Mouse (Mus musculus): Measurements from ENCODE around the gene Ambn. TPM values are rescaled to one million over a fixed set of nuclear protein-coding genes. Genes with fewer than 3 reads are reported as not detected.
"Not testable (repeated sequence)": the region's sequence is repeated elsewhere in the genome, so short reads cannot be mapped to it uniquely, and the experiment has no call there.

The Ambn gene
- not detected in 2 replicates for polyA plus RNA-seq (2014; fragmentation: Nextera tagmentation; extraction: Ambion mirVana)

- H3K4me2 ChIP-seq, result no peak within 1 kb of the TSS
- H3K9me3 ChIP-seq (replicated peaks; ENCODE audit: control insufficient read depth, low read length), result no peaks in the 10 kb centered on the region
- no peaks in the 10 kb centered on the region for H3K27me3 ChIP-seq (ENCODE audit: control insufficient read depth, insufficient read depth, low read length)
- H3K4me3 ChIP-seq (ENCODE audit: low read depth, low read length), result no peak within 1 kb of the TSS
- H3K4me1 ChIP-seq (ENCODE audit: control insufficient read depth, insufficient read depth, low read length), result no peaks in the 10 kb centered on the region
- H3K36me3 ChIP-seq (ENCODE audit: control insufficient read depth, insufficient read depth, low read length), result no peaks in the 10 kb centered on the region
- no peak within 1 kb of the TSS for H3K9ac ChIP-seq (ENCODE audit: low read depth, low read length)
- no peak for ATAC-seq (replicated peaks; ENCODE audit: insufficient number of reproducible peaks, low FRiP score, low TSS enrichment)
- 77% methylated on average over 3 of the region's 3 CpGs for WGBS (ENCODE audit: insufficient replicate concordance)
- no peak within 1 kb of the TSS for H3K27ac ChIP-seq (ENCODE audit: low read depth, low read length)
Measured at GRCm38 (mm10) chr5:88455691-88456090, at the start of gene Ambn. Gene Ambn (plus strand): TSS chr5:88455991.

- H3K9me3 ChIP-seq (replicated peaks; ENCODE audit: control insufficient read depth, low read length), result no peaks in the 10 kb centered on the region
- no peak overlapping the region for H3K9ac ChIP-seq (ENCODE audit: low read depth, low read length)
- H3K4me2 ChIP-seq, result no peak overlapping the region
- H3K4me3 ChIP-seq (ENCODE audit: low read depth, low read length), result no peak overlapping the region
- no peaks in the 10 kb centered on the region for H3K4me1 ChIP-seq (ENCODE audit: control insufficient read depth, insufficient read depth, low read length)
- no peaks in the 10 kb centered on the region for H3K27me3 ChIP-seq (ENCODE audit: control insufficient read depth, insufficient read depth, low read length)
- no peak for ATAC-seq (replicated peaks; ENCODE audit: insufficient number of reproducible peaks, low FRiP score, low TSS enrichment)
- WGBS (ENCODE audit: insufficient replicate concordance), result 82% methylated on average over 8 of the region's 8 CpGs
- H3K27ac ChIP-seq (ENCODE audit: low read depth, low read length), result no peak overlapping the region
- no peaks in the 10 kb centered on the region for H3K36me3 ChIP-seq (ENCODE audit: control insufficient read depth, insufficient read depth, low read length)
Measured at GRCm38 (mm10) chr5:88420319-88421065, 35.3 kb upstream of the Ambn start.

GRCm38 (mm10) chr5:88424892-88425291 is 30.9 kb upstream of the Ambn start:
- 73% methylated on average over 2 of the region's 2 CpGs for WGBS (ENCODE audit: insufficient replicate concordance)
- not testable (repeated sequence) for H3K9me3 ChIP-seq (replicated peaks; ENCODE audit: control insufficient read depth, low read length); H3K4me1 ChIP-seq (ENCODE audit: control insufficient read depth, insufficient read depth, low read length); ATAC-seq (replicated peaks; ENCODE audit: insufficient number of reproducible peaks, low FRiP score, low TSS enrichment); H3K27me3 ChIP-seq (ENCODE audit: control insufficient read depth, insufficient read depth, low read length); H3K9ac ChIP-seq (ENCODE audit: low read depth, low read length); H3K36me3 ChIP-seq (ENCODE audit: control insufficient read depth, insufficient read depth, low read length); H3K4me3 ChIP-seq (ENCODE audit: low read depth, low read length); H3K4me2 ChIP-seq; H3K27ac ChIP-seq (ENCODE audit: low read depth, low read length)

GRCm38 (mm10) chr5:88426753-88427152 is 29.0 kb upstream of the Ambn start:
- no peak overlapping the region for H3K27ac ChIP-seq (ENCODE audit: low read depth, low read length)
- no peak overlapping the region for H3K4me3 ChIP-seq (ENCODE audit: low read depth, low read length)
- no peak overlapping the region for H3K4me2 ChIP-seq
- H3K4me1 ChIP-seq (ENCODE audit: control insufficient read depth, insufficient read depth, low read length), result no peaks in the 10 kb centered on the region
- 48% methylated on average over 1 of the region's 1 CpGs for WGBS (ENCODE audit: insufficient replicate concordance)
- H3K9me3 ChIP-seq (replicated peaks; ENCODE audit: control insufficient read depth, low read length), result no peaks in the 10 kb centered on the region
- H3K27me3 ChIP-seq (ENCODE audit: control insufficient read depth, insufficient read depth, low read length), result no peaks in the 10 kb centered on the region
- H3K9ac ChIP-seq (ENCODE audit: low read depth, low read length), result no peak overlapping the region
- H3K36me3 ChIP-seq (ENCODE audit: control insufficient read depth, insufficient read depth, low read length), result no peaks in the 10 kb centered on the region
- ATAC-seq (replicated peaks; ENCODE audit: insufficient number of reproducible peaks, low FRiP score, low TSS enrichment), result no peak

- Histone ChIP-seq H3K9ac (ENCODE audit: low read depth, low read length) (no peak overlapping the region), H3K4me1 (ENCODE audit: control insufficient read depth, insufficient read depth, low read length) (no peaks in the 10 kb centered on the region), H3K27me3 (ENCODE audit: control insufficient read depth, insufficient read depth, low read length) (no peaks in the 10 kb centered on the region), H3K9me3 (replicated peaks; ENCODE audit: control insufficient read depth, low read length) (no peaks in the 10 kb centered on the region), H3K4me2 (no peak overlapping the region), H3K27ac (ENCODE audit: low read depth, low read length) (no peak overlapping the region), H3K4me3 (ENCODE audit: low read depth, low read length) (no peak overlapping the region), H3K36me3 (ENCODE audit: control insufficient read depth, insufficient read depth, low read length) (no peaks in the 10 kb centered on the region)
- ATAC-seq (replicated peaks; ENCODE audit: insufficient number of reproducible peaks, low FRiP score, low TSS enrichment), result no peak
- WGBS (ENCODE audit: insufficient replicate concordance), result 84% methylated on average over 2 of the region's 2 CpGs
Measured at GRCm38 (mm10) chr5:88467471-88467870, 11.7 kb downstream of the Ambn start.

- Histone ChIP-seq H3K27ac (ENCODE audit: low read depth, low read length) (no peak overlapping the region), H3K9me3 (replicated peaks; ENCODE audit: control insufficient read depth, low read length) (no peaks in the 10 kb centered on the region), H3K4me3 (ENCODE audit: low read depth, low read length) (no peak overlapping the region), H3K9ac (ENCODE audit: low read depth, low read length) (no peak overlapping the region), H3K36me3 (ENCODE audit: control insufficient read depth, insufficient read depth, low read length) (no peaks in the 10 kb centered on the region), H3K4me1 (ENCODE audit: control insufficient read depth, insufficient read depth, low read length) (no peaks in the 10 kb centered on the region), H3K27me3 (ENCODE audit: control insufficient read depth, insufficient read depth, low read length) (no peaks in the 10 kb centered on the region), H3K4me2 (no peak overlapping the region)
- no peak for ATAC-seq (replicated peaks; ENCODE audit: insufficient number of reproducible peaks, low FRiP score, low TSS enrichment)
- WGBS (ENCODE audit: insufficient replicate concordance), result 78% methylated on average over 4 of the region's 4 CpGs
Measured at GRCm38 (mm10) chr5:88468807-88469704, 13.3 kb downstream of the Ambn start.

GRCm38 (mm10) chr5:88487675-88488074 is 31.9 kb downstream of the Ambn start, which contains the start of gene Enam:
Gene Enam (plus strand): TSS chr5:88487975.
- Histone ChIP-seq H3K27me3 (ENCODE audit: control insufficient read depth, insufficient read depth, low read length) (no peaks in the 10 kb centered on the region), H3K9ac (ENCODE audit: low read depth, low read length) (no peak within 1 kb of the TSS), H3K27ac (ENCODE audit: low read depth, low read length) (no peak within 1 kb of the TSS), H3K4me1 (ENCODE audit: control insufficient read depth, insufficient read depth, low read length) (no peaks in the 10 kb centered on the region), H3K36me3 (ENCODE audit: control insufficient read depth, insufficient read depth, low read length) (no peaks in the 10 kb centered on the region), H3K4me3 (ENCODE audit: low read depth, low read length) (no peak within 1 kb of the TSS), H3K9me3 (replicated peaks; ENCODE audit: control insufficient read depth, low read length) (no peaks in the 10 kb centered on the region), H3K4me2 (no peak within 1 kb of the TSS)
- no peak for ATAC-seq (replicated peaks; ENCODE audit: insufficient number of reproducible peaks, low FRiP score, low TSS enrichment)

- no peak overlapping the region for H3K9ac ChIP-seq (ENCODE audit: low read depth, low read length)
- H3K4me1 ChIP-seq (ENCODE audit: control insufficient read depth, insufficient read depth, low read length), result no peaks in the 10 kb centered on the region
- no peak for ATAC-seq (replicated peaks; ENCODE audit: insufficient number of reproducible peaks, low FRiP score, low TSS enrichment)
- H3K27me3 ChIP-seq (ENCODE audit: control insufficient read depth, insufficient read depth, low read length), result no peaks in the 10 kb centered on the region
- H3K36me3 ChIP-seq (ENCODE audit: control insufficient read depth, insufficient read depth, low read length), result no peaks in the 10 kb centered on the region
- no peak overlapping the region for H3K27ac ChIP-seq (ENCODE audit: low read depth, low read length)
- no peak overlapping the region for H3K4me2 ChIP-seq
- H3K9me3 ChIP-seq (replicated peaks; ENCODE audit: control insufficient read depth, low read length), result no peaks in the 10 kb centered on the region
- WGBS (ENCODE audit: insufficient replicate concordance), result 61% methylated on average over 2 of the region's 2 CpGs
- no peak overlapping the region for H3K4me3 ChIP-seq (ENCODE audit: low read depth, low read length)
Measured at GRCm38 (mm10) chr5:88489004-88489403, 33.2 kb downstream of the Ambn start.

Measured in heart, embryonic 11.5 days (tissue).